Mouse (Mus musculus): ENCODE results near the gene Gm12695. TPM values are rescaled to one million over a fixed set of nuclear protein-coding genes. Genes with fewer than 3 reads are reported as not detected.

Gene Gm12695
- not detected in 2 replicates for polyA plus RNA-seq (2012; ENCODE audit: insufficient read depth, insufficient read length, missing spikeins)

DNA sequence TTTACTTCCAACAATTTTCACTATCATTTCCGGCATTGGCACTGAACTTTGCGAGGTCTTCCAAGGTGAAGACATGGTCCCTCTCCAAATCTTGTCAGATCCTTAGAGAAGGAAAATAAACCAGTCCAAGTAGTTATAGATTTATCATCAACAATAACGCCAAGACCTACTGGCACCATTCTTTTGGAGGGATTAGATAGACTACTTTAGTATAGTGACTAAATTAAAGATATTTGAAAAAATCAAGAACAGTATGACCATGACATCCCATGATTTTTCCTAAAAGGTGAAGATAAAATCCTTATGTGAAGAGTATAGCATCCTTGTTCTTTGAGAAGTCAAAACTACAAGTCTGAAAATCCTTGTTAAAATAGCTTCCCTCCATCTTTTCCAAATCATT, at the start of gene Gm12695:
Gene Gm12695 (minus strand): TSS at position 101 of the 400 bp plus-strand sequence.
- Histone ChIP-seq H3K4me3 (ENCODE audit: insufficient read depth, low read depth, low read length) (no peak within 1 kb of the TSS), H3K4me1 (ENCODE audit: control insufficient read depth, insufficient read depth, insufficient read length, low read length) (no peaks in the 10 kb centered on the region)

DNA sequence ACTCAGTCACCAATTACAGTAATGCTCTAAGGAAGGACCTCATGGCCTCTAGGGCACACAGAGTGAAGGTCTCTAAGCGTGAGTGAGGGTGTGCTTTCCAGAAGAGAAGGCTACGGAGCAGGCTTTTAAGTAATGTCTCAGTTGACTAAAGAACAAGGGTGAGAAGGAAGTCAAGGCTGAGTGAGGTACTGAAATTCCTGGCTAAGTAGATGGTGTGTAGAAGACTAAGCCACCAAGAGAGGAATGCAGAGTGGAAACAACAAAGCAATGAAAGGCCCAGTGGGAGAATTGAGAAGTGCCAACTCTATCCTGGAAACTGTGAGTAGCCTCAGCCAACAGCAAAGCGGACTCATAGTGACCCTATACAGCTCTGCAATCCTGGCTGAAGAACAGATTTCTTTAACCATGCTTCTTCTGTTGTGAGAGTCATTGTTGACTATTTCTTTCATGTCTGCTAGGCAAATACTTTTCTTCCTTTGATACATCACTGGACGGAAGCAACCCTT, 40.6 kb upstream of the Gm12695 start:
- H3K4me3 ChIP-seq (ENCODE audit: insufficient read depth, low read depth, low read length), result no peak overlapping the region
- no peak overlapping the region for H3K27ac ChIP-seq (replicated peaks; ENCODE audit: low read depth, low read length)
- H3K4me1 ChIP-seq (ENCODE audit: control insufficient read depth, insufficient read depth, insufficient read length, low read length), result no peaks in the 10 kb centered on the region

More for the DNA sequence above, at the start of gene Gm12695:
- H3K27ac ChIP-seq (replicated peaks; ENCODE audit: low read depth, low read length), result no peak within 1 kb of the TSS

DNA sequence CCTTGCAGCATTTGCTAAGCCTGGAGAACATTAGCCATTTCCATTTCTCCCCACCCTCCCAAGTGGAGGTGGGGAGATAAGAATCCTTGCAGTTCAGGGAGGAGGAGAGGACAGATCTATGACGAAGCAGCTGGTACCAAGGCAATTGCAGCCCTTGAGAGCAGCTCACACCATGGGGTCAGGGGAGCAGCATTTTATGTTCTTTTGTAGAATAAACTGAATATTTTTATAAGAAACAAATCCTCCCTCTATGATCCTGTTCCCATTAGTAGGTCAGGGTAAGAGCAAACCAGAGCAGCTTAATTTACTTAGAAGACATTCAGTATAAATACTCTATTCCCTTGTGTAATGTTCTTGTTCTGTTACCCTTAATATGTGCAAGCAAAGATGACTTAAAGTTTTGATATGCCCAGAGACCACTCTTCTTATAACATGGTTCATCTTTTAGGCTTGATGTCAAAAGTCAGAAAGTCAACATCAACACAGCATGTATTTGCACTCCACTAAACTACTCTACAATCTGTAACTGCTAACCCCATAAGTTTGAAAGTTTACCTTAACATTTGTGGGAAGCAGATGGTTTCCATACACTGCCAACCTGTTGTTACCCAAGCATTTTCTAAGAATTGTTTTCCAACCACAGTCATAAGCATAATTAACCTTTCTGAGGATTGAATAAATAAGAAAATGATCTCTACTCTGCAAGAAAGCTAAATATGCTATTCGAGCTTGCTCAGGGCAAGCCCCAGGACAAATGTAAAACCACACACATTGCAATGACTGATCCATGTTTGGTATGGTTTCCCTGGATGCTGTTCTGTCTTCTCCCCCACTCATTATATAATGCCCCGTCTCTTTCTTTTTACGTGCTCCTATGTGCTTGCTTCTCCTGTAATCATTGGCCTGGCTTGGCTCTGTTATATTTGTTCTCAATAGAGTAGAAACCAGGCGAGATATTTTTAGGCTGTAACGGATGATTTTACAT, 22.1 kb upstream of the Gm12695 start:
- H3K27ac ChIP-seq (replicated peaks; ENCODE audit: low read depth, low read length), result no peak overlapping the region
- H3K4me1 ChIP-seq (ENCODE audit: control insufficient read depth, insufficient read depth, insufficient read length, low read length), result no peaks in the 10 kb centered on the region
- no peak overlapping the region for H3K4me3 ChIP-seq (ENCODE audit: insufficient read depth, low read depth, low read length)

DNA sequence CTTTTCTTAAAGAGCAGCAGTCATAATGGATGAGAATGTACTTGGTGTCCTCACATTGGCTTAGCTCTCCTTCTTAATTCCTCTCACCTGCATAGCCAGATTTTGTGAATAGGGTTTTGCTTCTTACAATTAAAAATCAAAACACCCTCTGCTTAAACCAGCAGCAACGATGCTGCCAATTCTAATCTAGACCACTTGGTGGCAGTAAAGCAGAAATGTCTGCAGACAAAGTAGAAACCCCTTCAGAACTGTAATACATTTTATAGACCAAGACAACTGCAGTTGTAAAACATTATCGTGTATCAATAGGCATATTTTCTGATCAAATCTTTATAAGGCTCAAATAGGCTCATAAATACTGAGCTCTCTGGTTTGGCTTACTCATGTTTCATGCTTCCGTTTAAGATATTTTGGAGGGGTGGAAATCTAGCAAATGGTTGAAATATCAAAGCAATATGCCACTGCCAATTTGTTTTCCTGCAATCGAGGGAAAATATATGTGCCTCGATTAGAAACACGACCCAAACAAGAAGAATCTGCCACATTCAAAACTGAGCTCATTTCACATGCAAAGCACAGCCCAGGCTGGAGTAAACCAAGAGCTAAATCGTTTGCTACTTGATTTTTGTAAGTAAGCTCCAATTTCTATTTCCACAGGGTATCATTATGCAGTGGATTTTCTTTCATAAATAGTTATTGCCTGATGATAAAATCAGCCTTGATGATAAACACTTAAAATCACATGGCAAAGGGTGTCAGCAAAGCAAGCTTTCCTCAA, 14.6 kb upstream of the Gm12695 start:
- no peaks in the 10 kb centered on the region for H3K4me1 ChIP-seq (ENCODE audit: control insufficient read depth, insufficient read depth, insufficient read length, low read length)

DNA sequence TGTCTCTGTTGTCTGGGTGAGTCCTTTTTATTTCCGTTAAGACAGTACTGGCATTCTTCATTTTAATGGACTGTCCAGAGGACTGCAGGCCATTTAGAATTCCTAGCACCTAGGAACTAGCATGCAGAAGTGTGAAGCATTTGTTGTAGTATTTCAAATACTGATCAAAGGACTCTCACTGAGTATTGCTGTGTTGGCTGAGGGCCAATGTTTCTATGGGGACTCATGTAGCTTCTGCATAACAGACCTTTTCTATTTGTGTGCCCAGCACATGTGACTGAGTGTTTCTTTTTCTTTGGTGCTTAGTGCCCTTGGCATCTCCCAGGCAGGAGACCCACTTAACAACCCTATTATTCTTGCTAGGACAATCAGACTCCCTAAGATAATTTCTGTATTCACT, 12.6 kb upstream of the Gm12695 start:
- H3K4me1 ChIP-seq (ENCODE audit: control insufficient read depth, insufficient read depth, insufficient read length, low read length), result no peaks in the 10 kb centered on the region
- no peak overlapping the region for H3K4me3 ChIP-seq (ENCODE audit: insufficient read depth, low read depth, low read length)
- H3K27ac ChIP-seq (replicated peaks; ENCODE audit: low read depth, low read length), result no peak overlapping the region

More for the DNA sequence above, 14.6 kb upstream of the Gm12695 start:
- Histone ChIP-seq H3K27ac (replicated peaks; ENCODE audit: low read depth, low read length) (no peak overlapping the region), H3K4me3 (ENCODE audit: insufficient read depth, low read depth, low read length) (no peak overlapping the region)

DNA sequence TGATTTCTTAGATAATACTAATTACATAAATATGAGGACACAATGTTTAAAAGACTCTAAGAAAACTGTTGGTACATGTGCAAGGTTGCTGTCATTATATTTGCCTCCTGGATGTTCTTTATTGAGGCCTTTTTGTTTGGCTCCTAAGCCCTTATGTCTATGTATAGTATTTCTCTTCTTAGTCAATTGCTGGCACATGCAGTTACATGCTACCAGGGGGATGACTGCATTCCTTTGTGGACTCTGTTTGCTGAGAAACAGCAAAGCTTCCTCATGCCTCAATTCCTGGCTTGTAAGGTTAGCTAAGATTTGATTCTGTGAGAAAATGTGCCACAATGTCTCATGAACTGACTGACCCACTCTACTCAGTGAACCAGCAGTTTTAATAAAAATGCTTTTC, 6.3 kb upstream of the Gm12695 start:
- Histone ChIP-seq H3K4me1 (ENCODE audit: control insufficient read depth, insufficient read depth, insufficient read length, low read length) (no peaks in the 10 kb centered on the region), H3K4me3 (ENCODE audit: insufficient read depth, low read depth, low read length) (no peak overlapping the region), H3K27ac (replicated peaks; ENCODE audit: low read depth, low read length) (no peak overlapping the region)

DNA sequence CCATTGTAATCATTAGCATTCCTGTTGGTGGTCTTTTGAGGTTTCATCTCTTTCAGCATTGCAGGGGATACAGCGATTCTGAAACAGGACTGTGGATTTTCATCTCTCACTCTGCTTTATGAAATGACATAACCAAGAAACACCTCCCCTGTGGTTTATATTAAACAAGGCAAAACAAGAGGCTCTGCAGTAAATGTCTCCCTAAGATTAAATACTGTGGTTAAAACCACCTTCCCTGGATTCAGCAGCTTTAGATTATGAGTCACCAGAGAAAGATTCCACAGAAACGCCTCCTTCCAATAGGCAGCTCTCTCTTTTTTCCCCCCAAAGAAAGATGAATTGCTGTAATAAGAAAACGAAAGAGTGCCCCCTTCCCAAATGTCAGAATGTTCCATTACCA, 4.9 kb upstream of the Gm12695 start:
- Histone ChIP-seq H3K4me1 (ENCODE audit: control insufficient read depth, insufficient read depth, insufficient read length, low read length) (no peaks in the 10 kb centered on the region), H3K4me3 (ENCODE audit: insufficient read depth, low read depth, low read length) (no peak overlapping the region), H3K27ac (replicated peaks; ENCODE audit: low read depth, low read length) (no peak overlapping the region)

DNA sequence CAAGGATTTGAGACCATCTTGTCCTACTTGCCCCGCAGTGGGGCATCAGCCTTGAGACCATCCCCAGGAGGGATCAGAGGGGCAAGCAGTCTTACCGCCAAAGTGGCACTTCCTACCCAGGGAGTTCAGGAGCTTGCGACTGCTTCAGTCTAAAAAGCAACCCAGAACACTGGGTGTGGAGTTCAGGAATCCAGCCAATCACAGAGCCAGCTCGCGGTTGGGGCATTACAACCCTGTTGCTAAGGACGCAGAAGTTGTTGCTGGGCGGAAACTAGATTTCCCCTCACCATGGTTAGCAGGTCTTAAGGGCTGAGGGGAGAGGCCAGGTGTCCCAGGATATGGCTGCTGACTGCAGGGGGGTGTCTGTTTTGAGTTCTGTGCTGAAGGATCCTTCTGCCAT, 1.6 kb upstream of the Gm12695 start:
- H3K4me1 ChIP-seq (ENCODE audit: control insufficient read depth, insufficient read depth, insufficient read length, low read length), result no peaks in the 10 kb centered on the region
- no peak overlapping the region for H3K27ac ChIP-seq (replicated peaks; ENCODE audit: low read depth, low read length)
- H3K4me3 ChIP-seq (ENCODE audit: insufficient read depth, low read depth, low read length), result no peak overlapping the region

DNA sequence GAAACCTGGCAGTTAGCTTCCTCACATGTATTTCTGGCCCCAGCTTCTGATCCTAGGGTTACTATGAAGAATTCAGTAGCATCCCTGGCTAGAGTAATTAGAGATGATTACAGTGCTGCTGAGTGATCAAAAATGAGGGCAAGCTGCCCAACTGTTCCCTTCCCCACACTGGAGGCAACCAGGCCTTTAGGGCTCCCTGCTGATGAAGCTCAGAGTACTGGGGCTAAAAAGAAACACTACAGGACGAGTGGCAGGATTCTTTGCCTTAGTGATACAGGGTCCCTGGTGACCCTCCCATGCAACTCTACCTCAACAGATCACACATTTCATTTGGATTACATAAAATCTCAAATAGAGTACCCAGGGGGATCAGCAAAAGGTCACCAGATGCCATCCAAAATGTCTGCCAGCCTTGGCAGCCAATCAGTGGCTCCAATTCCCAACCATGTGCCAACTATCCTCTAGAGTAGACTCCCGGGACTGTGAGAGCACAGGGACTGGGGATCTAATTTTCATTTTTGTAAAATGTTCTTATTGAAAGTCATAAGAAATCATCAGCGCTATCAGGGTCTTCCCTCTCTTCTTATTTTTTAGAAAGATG, 11.9 kb downstream of the Gm12695 start:
- no peaks in the 10 kb centered on the region for H3K4me1 ChIP-seq (ENCODE audit: control insufficient read depth, insufficient read depth, insufficient read length, low read length)
- H3K27ac ChIP-seq (replicated peaks; ENCODE audit: low read depth, low read length), result no peak overlapping the region
- no peak overlapping the region for H3K4me3 ChIP-seq (ENCODE audit: insufficient read depth, low read depth, low read length)

DNA sequence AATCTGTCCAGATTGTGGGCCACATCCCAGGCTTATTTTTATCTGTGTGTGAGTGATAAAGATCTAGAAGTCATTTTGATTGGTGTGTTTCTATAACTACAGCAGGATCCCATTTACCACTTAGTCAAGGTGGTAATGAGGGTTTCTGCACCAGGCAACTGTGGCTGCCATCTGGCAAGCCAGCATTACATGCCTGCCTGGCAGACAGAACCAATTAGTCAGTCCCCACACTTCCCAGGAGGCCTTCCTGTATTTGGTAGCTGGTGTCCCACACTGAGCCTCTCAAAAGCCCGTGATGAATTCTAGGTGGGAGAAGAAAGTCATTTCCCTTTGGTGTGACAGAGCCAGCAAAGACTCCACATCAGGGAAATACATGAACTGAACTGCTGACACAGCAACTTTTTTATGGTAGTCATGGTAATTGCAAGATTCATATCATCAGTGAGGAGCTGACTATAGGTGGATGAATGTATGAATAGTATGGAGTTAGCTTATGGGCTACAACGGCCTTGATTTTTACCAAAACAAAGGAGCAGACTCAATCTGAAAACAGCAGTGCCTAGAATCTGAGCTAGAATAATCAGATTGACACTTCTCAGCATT, 18.5 kb downstream of the Gm12695 start:
- no peak overlapping the region for H3K4me3 ChIP-seq (ENCODE audit: insufficient read depth, low read depth, low read length)
- no peaks in the 10 kb centered on the region for H3K4me1 ChIP-seq (ENCODE audit: control insufficient read depth, insufficient read depth, insufficient read length, low read length)
- H3K27ac ChIP-seq (replicated peaks; ENCODE audit: low read depth, low read length), result no peak overlapping the region

DNA sequence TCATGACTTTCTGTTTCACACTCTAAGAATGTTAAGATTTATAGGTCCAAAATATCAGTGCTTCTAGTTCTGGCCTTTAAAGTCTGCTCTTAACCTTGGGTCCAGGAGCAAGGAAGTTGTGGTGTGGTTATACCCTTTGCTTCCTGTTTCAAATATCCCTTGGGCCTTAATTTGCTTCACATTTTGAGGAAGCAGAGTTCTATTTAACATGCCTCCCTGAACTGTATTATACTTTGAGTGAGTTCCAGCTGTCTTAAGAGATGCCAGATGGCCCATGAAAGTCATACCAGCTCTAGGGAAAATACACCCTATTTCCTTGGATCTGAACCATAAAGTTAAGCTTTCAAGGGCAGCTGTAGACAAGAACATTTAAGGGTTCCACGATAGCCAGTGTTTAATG, 33.0 kb downstream of the Gm12695 start:
- Histone ChIP-seq H3K4me1 (ENCODE audit: control insufficient read depth, insufficient read depth, insufficient read length, low read length) (no peaks in the 10 kb centered on the region), H3K27ac (replicated peaks; ENCODE audit: low read depth, low read length) (no peak overlapping the region), H3K4me3 (ENCODE audit: insufficient read depth, low read depth, low read length) (no peak overlapping the region)

DNA sequence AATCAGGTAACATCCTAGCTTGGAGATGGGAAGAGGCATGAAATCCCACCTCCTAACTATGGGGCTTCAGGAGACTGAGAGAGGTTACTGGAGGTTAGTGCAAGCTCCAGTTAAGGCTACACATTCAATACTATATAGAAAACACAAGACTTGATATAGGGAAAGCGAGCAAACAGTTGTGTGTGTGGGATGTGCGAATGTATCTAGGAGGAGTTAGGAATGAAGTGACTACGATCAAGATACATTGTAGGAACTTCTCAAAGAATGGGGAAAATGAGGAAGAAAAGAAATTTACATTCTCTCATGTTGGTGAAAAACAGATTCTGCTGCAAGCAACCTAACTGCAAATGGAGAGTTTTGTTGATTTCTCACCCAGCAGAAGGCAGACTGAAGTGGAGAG, 44.5 kb downstream of the Gm12695 start:
- no peak overlapping the region for H3K27ac ChIP-seq (replicated peaks; ENCODE audit: low read depth, low read length)
- H3K4me1 ChIP-seq (ENCODE audit: control insufficient read depth, insufficient read depth, insufficient read length, low read length), result no peaks in the 10 kb centered on the region
- H3K4me3 ChIP-seq (ENCODE audit: insufficient read depth, low read depth, low read length), result no peak overlapping the region

DNA sequence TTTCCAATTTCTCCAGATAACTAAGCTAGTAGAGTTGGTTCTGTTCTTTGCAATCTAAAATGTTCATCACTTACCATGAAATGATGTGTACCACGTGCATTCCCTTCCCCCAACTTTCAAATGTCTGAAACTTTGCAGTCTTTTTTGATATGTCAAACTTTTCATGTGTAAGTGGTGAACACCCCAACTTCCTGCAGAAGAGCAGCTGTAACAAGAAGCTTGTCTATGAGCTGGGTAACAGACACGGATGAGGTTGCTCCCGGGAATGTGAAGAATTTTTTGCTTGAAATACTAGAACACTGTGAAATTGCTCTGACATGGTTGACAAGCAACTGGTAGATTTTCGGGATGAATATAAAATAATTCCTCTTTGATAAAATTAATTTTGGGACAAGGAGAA, 55.7 kb downstream of the Gm12695 start:
- Histone ChIP-seq H3K4me3 (ENCODE audit: insufficient read depth, low read depth, low read length) (no peak overlapping the region), H3K27ac (replicated peaks; ENCODE audit: low read depth, low read length) (no peak overlapping the region), H3K4me1 (ENCODE audit: control insufficient read depth, insufficient read depth, insufficient read length, low read length) (no peaks in the 10 kb centered on the region; the same call in 1 of the 2 replicates)

DNA sequence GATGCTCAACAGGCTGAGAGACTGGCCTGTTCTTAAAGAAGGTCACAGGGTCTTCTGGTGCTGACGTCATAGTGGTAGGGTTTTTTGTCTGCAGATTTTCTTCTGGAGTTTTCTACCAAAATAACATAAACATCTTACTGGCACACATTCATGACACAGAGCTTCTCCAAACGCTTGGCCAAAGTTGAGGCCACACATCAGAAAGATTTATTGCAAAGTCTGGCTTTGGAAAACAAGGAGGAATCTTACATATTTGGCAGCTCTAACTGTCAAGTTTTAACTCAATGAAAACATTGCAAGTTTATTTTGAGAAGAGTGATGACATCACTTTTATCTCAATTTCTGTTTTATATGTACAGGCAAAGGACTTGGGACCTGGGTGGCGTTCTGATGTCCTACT, 56.8 kb downstream of the Gm12695 start:
- Histone ChIP-seq H3K27ac (replicated peaks; ENCODE audit: low read depth, low read length) (no peak overlapping the region), H3K4me3 (ENCODE audit: insufficient read depth, low read depth, low read length) (no peak overlapping the region), H3K4me1 (ENCODE audit: control insufficient read depth, insufficient read depth, insufficient read length, low read length) (no peaks in the 10 kb centered on the region; the same call in 1 of the 2 replicates)

Measured in brown adipose tissue, adult 24 weeks (tissue).